Mouse (Mus musculus) macrophage (primary cell): ENCODE measurements around the gene Sash3. TPM values are rescaled to one million over a fixed set of nuclear protein-coding genes. Genes with fewer than 3 reads are reported as not detected.
"Not testable (repeated sequence)": the region's sequence is repeated elsewhere in the genome, so short reads cannot be mapped to it uniquely, and the experiment has no call there.

ENCODE experiments used
- H3K27ac ChIP-seq: fragments of 350-480 bp; formaldehyde crosslinking; 2 replicates; pipeline ENCODE4 v1.9.0; 2021
- H3K36me3 ChIP-seq: fragments of 350-480 bp; formaldehyde crosslinking; 2 replicates; pipeline ENCODE4 v1.9.0; 2021; ENCODE audit errors: inconsistent target
- H3K4me3 ChIP-seq: fragments of 350-480 bp; formaldehyde crosslinking; 2 replicates; pipeline ENCODE4 v1.9.0; 2021; ENCODE audit errors: inconsistent target
- H3K79me2 ChIP-seq: fragments of 350-480 bp; formaldehyde crosslinking; 2 replicates; pipeline ENCODE4 v1.9.0; 2021; ENCODE audit errors: inconsistent target
- WGBS: methylation state at CpG from one replicate; pipeline ENCODE4 v1.1.7; 2026; ENCODE audit warnings: inconsistent platforms; ENCODE audit not compliant: missing documents; 5-methylcytosine and 5-hydroxymethylcytosine counted together
- polyA plus RNA-seq: library from polyadenylated mRNA; stranded (reverse); fragments of 250-400 nt; gene quantifications from 3 replicates; pipeline ENCODE4 v1.2.4, GENCODE M21; 2018; ENCODE audit warnings: inconsistent platforms

Gene Sash3
- polyA plus RNA-seq, 1 experiment from 2014 or later, result 69.0 TPM

DNA sequence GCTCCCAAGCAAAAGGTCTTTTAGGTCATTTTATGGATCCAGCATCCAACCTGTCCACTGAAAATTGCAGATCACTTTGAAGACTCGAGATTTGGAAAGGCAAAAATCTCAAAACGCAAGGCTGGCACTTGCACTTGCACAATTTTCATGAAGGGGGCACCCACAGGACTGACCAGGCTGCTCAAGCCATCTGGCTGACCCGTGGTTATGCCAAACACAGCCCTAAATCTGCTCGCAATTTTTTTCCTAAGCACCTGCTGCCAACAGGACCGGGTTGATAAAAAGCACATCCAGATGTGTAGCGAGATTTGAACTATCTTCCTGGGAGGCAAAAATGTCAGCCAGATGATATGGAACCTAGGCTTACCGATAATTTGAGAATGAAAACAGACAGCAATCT, 57.5 kb downstream of the Sash3 start:
- H3K4me3 ChIP-seq, result no peak overlapping the region
- peak overlapping the region; percentile 62 for H3K27ac ChIP-seq
- no peaks in the 10 kb centered on the region for H3K36me3 ChIP-seq
- peaks cover 53% of the 10 kb centered on the region for H3K79me2 ChIP-seq
- 83% methylated on average over 6 of the region's 7 CpGs for WGBS

DNA sequence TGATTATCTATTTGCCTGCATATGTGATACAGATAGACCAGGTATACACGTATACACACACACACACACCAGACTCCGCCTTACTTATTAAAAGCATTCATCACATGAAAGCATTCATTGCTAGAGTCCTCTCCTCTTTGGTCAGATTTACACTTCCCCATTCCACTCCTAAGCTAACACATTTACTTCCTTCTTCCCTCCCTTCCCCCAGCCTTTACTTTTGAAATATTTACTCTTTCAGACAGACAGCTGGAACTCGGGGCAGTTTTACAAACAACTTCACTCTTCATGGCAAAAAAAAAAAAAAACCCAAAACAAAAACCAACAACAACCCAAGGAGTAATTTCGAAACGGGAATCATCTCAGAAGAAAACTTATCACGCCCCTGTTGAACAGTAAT, 58.2 kb downstream of the Sash3 start:
- H3K79me2 ChIP-seq, result peaks cover 53% of the 10 kb centered on the region
- H3K4me3 ChIP-seq, result no peak overlapping the region
- no peaks in the 10 kb centered on the region for H3K36me3 ChIP-seq
- WGBS, result 41% methylated on average over 5 of the region's 6 CpGs
- peak overlapping the region; percentile 62 for H3K27ac ChIP-seq

DNA sequence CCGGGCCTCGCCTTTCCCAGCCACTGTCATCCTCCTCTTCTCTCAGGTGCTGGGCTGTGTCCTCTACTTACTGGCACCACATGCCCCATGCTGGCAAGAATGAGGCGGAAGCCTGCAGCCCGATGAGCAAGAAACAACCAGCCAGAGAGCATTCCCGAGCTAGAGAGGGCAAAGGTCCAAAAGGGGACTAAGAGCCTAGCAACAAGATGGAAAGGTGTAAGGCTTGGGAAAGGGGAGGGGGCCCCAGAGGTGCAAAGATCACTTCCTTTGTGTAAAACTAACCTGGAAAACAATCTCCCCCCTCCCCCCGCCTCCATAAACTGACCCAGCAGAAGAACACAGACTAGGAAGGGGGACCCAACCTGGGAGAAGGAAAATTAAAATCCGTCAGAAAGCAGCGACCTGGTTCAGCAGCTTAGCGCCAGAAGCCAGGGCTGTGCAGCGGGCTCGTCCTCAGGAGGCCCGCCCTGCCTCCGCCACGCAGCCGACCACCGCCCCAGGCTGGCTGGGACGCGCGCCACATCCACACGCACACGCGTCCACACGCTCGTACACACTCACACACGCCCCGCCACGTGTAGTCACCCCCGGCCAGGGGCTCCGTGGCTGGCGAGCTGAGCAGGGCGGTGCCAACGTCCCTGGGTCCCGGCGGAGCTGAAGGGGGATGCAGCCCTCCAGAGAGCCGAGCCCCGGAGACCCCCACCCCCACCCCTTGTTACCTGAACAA, 61.7 kb downstream of the Sash3 start:
- peak overlapping the region; percentile 42 for H3K4me3 ChIP-seq
- H3K36me3 ChIP-seq, result no peaks in the 10 kb centered on the region
- peaks cover 39% of the 10 kb centered on the region for H3K79me2 ChIP-seq
- H3K27ac ChIP-seq, result peak overlapping the region; percentile 61
- 14% methylated on average over 24 of the region's 36 CpGs for WGBS

- Histone ChIP-seq H3K27ac (peak within 1 kb of the TSS; percentile 61), H3K4me3 (peak within 1 kb of the TSS; percentile 42), H3K79me2 (peaks cover 32% of the 10 kb centered on the region), H3K36me3 (no peaks in the 10 kb centered on the region)
- 24% methylated on average over 32 of the region's 34 CpGs for WGBS
Observed at GRCm38 (mm10) chrX:48208519-48209185, 62.4 kb downstream of the Sash3 start, which contains the start of gene Zdhhc9. Gene Zdhhc9 (minus strand): TSS chrX:48208878.

- H3K79me2 ChIP-seq, result peaks cover 27% of the 10 kb centered on the region
- H3K36me3 ChIP-seq, H3K27ac ChIP-seq, H3K4me3 ChIP-seq: not testable (repeated sequence)
- no CpG with 5 or more reads among the region's 4 CpGs for WGBS
Observed at GRCm38 (mm10) chrX:48209746-48210145, 63.5 kb downstream of the Sash3 start.

Other genes starting within 250 kb of the Sash3 start
- 19.0 to 21.6 TPM (median 20.6 TPM) in 3 replicates for gene Ocrl, start 234.0 kb upstream of the Sash3 start, polyA plus RNA-seq
- 0.51 to 0.64 TPM (median 0.57 TPM) in 3 replicates for gene Apln, start 111.6 kb upstream of the Sash3 start, polyA plus RNA-seq
- gene Xpnpep2, start 37.7 kb upstream of the Sash3 start, polyA plus RNA-seq, result not detected in 3 replicates
- 31.7 to 69.9 TPM (median 45.2 TPM) in 3 replicates for gene Zdhhc9, start 62.4 kb downstream of the Sash3 start, polyA plus RNA-seq
- gene Utp14a, start 110.4 kb downstream of the Sash3 start, polyA plus RNA-seq, result 28.6 to 42.0 TPM (median 33.0 TPM) in 3 replicates
- 3.5 to 20.1 TPM (median 3.8 TPM) in 3 replicates for gene Bcorl1, start 194.9 kb downstream of the Sash3 start, polyA plus RNA-seq